Mouse (Mus musculus) bone marrow, adult 2 months (tissue): Measurements from ENCODE around the gene Sh2b3.

Experiments
- CTCF ChIP-seq: fragments of 200-500 bp; IDR thresholded peaks from 2 replicates; pipeline ENCODE4 v1.5.1; 2011; ENCODE audit warnings: low read length, control low read depth; ENCODE audit not compliant: control insufficient read depth, insufficient read depth
- POLR2A ChIP-seq: fragments of 200-500 bp; IDR thresholded peaks from 2 replicates; pipeline ENCODE4 v1.6.1; 2011; ENCODE audit warnings: low read depth, mild to moderate bottlenecking, control low read depth, low read length, borderline replicate concordance; ENCODE audit not compliant: control insufficient read depth

DNA sequence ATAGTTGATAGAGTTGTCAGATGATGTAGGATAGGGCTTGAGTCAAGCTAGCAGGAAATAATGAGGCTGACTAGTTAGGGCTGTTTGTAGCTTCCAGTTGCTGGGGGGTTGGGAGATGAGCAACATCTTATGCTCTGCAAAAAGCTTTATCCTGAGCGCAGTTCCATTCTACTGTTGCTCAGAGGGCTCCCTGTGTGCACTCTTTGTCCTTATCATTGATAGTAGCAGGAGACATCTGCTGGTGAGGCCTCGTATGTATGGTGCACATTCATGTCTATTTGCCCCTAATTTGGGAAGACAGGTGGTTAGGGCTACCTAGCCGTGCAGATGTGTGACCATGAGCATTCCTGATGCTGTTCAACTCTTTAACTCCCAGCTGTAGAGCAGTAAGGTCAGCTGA, 65.8 kb downstream of the Sh2b3 start:
- TF ChIP-seq CTCF (no peak), POLR2A (no peak)
